31 mouse cellular contexts compared by ENCODE assay signal in genomic region chr10:26220729-26221128, GRCm38 (mm10). TPM values are rescaled to one million over a fixed set of nuclear protein-coding genes. Genes with fewer than 3 reads are reported as not detected.
DNase-seq lines count a peak whose midpoint lies in the region; ATAC-seq and TF ChIP-seq lines count a peak whose summit lies in the region.
"Had no signal": no experiment of that assay in that cellular context is flagged by ENCODE, and none has a peak within 500 bp of the region (broad histone marks: within the 10 kb centered on the region; RNA-seq: fewer than 3 reads in every experiment).

No protein-coding gene starts in this region.

- H3K9me3 ChIP-seq in intestine, embryonic 15.5 days = no peaks in the 10 kb centered on the region
- no peaks in the 10 kb centered on the region for H3K9me3 ChIP-seq in intestine, postnatal 0 days (ENCODE audit: control insufficient read depth)
- no peaks in the 10 kb centered on the region for H3K9me3 ChIP-seq in midbrain, embryonic 11.5 days (ENCODE audit: control insufficient read depth, low read length)
- no peaks in the 10 kb centered on the region for H3K9me3 ChIP-seq in midbrain, embryonic 15.5 days
- no peaks in the 10 kb centered on the region for H3K9me3 ChIP-seq in forebrain, embryonic 16.5 days (ENCODE audit: control insufficient read depth, low read length)
- H3K9me3 ChIP-seq: embryonic facial prominence, embryonic 12.5 days; forebrain, embryonic 10.5 days; forebrain, embryonic 12.5 days had no signal

- no peak overlapping the region for H3K4me3 ChIP-seq in intestine, embryonic 15.5 days (replicated peaks)
- no peak overlapping the region for H3K4me3 ChIP-seq in intestine, postnatal 0 days (ENCODE audit: low read depth, low read length)
- H3K4me3 ChIP-seq in midbrain, embryonic 11.5 days (ENCODE audit: low read depth, low read length) = no peak overlapping the region
- no peak overlapping the region for H3K4me3 ChIP-seq in midbrain, embryonic 15.5 days
- H3K4me3 ChIP-seq in myocyte = no peak overlapping the region
- H3K4me3 ChIP-seq in forebrain, embryonic 16.5 days (replicated peaks; ENCODE audit: low read length) = no peak overlapping the region
- H3K4me3 ChIP-seq: embryonic facial prominence, embryonic 12.5 days; erythroblast, embryonic 14.5 days; forebrain, embryonic 10.5 days; forebrain, embryonic 12.5 days had no signal

- DNase-seq in midbrain, embryonic 11.5 days (ENCODE audit: low spot score, missing footprints) = peak; percentile 60
- peak; percentile 36 for DNase-seq in NIH3T3 (ENCODE audit: low read depth)
- DNase-seq in layer of hippocampus, postnatal 36 days = no peak
- DNase-seq: adrenal gland, adult 2 months; adrenal gland, postnatal 10 days; adrenal gland, postnatal 25 days; B cell, adult 2 months; cerebellum, adult 11 months; cerebellum, adult 18-20 months; cerebellum, adult 8-10 months; cerebellum, adult 9-11 months; cerebellum, postnatal 14 days; cerebellum, postnatal 36 days; embryo, embryonic 11 days; forebrain, postnatal 0 days had no signal

- H3ac ChIP-seq in myocyte (ENCODE audit: control insufficient read depth, insufficient read length) = no peak overlapping the region

- no peak overlapping the region for H3K27ac ChIP-seq in intestine, embryonic 15.5 days
- H3K27ac ChIP-seq in intestine, postnatal 0 days (ENCODE audit: low read depth, low read length) = no peak overlapping the region
- no peak overlapping the region for H3K27ac ChIP-seq in midbrain, embryonic 11.5 days (ENCODE audit: low read depth, low read length)
- no peak overlapping the region for H3K27ac ChIP-seq in midbrain, embryonic 15.5 days
- no peak overlapping the region for H3K27ac ChIP-seq in forebrain, embryonic 16.5 days (ENCODE audit: low read length)
- H3K27ac ChIP-seq: embryonic facial prominence, embryonic 12.5 days; forebrain, embryonic 10.5 days; forebrain, embryonic 12.5 days had no signal

- no peaks in the 10 kb centered on the region for H3K79me2 ChIP-seq in myocyte (ENCODE audit: control insufficient read depth, insufficient read depth)

- no peak for TF ChIP-seq CTCF in intestine, postnatal 0 days (IDR thresholded peaks at IDR 0.05; ENCODE audit: low read depth)

- no peaks in the 10 kb centered on the region for H3K36me3 ChIP-seq in intestine, embryonic 15.5 days
- H3K36me3 ChIP-seq in intestine, postnatal 0 days (ENCODE audit: control insufficient read depth, insufficient read depth) = no peaks in the 10 kb centered on the region
- H3K36me3 ChIP-seq in midbrain, embryonic 11.5 days (ENCODE audit: control insufficient read depth, insufficient read depth, low read length) = no peaks in the 10 kb centered on the region
- no peaks in the 10 kb centered on the region for H3K36me3 ChIP-seq in midbrain, embryonic 15.5 days (replicated peaks)
- H3K36me3 ChIP-seq in myocyte (ENCODE audit: control insufficient read depth, insufficient read depth) = no peaks in the 10 kb centered on the region
- no peaks in the 10 kb centered on the region for H3K36me3 ChIP-seq in forebrain, embryonic 16.5 days (ENCODE audit: control insufficient read depth, insufficient read depth)
- H3K36me3 ChIP-seq: embryonic facial prominence, embryonic 12.5 days; forebrain, embryonic 10.5 days; forebrain, embryonic 12.5 days; G1E had no signal

- H3K4me2 ChIP-seq in intestine, embryonic 15.5 days (replicated peaks) = no peak overlapping the region
- no peak overlapping the region for H3K4me2 ChIP-seq in intestine, postnatal 0 days (replicated peaks; ENCODE audit: low read depth)
- H3K4me2 ChIP-seq in midbrain, embryonic 11.5 days = no peak overlapping the region
- no peak overlapping the region for H3K4me2 ChIP-seq in midbrain, embryonic 15.5 days
- peak overlapping the region; percentile 0 for H3K4me2 ChIP-seq in myocyte (ENCODE audit: low read depth)
- no peak overlapping the region for H3K4me2 ChIP-seq in forebrain, embryonic 16.5 days (ENCODE audit: low read length)
- H3K4me2 ChIP-seq: embryonic facial prominence, embryonic 12.5 days; forebrain, embryonic 12.5 days had no signal

- H3K4me1 ChIP-seq in intestine, embryonic 15.5 days (replicated peaks) = no peaks in the 10 kb centered on the region
- no peaks in the 10 kb centered on the region for H3K4me1 ChIP-seq in intestine, postnatal 0 days (replicated peaks; ENCODE audit: control insufficient read depth, insufficient read depth, low read length)
- H3K4me1 ChIP-seq in midbrain, embryonic 11.5 days (ENCODE audit: control insufficient read depth, insufficient read depth, low read length) = no peaks in the 10 kb centered on the region
- H3K4me1 ChIP-seq in midbrain, embryonic 15.5 days = no peaks in the 10 kb centered on the region
- no peaks in the 10 kb centered on the region for H3K4me1 ChIP-seq in forebrain, embryonic 16.5 days (replicated peaks; ENCODE audit: control insufficient read depth, insufficient read depth, low read length)
- H3K4me1 ChIP-seq: embryonic facial prominence, embryonic 12.5 days; forebrain, embryonic 10.5 days; forebrain, embryonic 12.5 days had no signal

- H3K9ac ChIP-seq in intestine, embryonic 15.5 days = no peak overlapping the region
- no peak overlapping the region for H3K9ac ChIP-seq in intestine, postnatal 0 days (ENCODE audit: low read depth, low read length)
- H3K9ac ChIP-seq in midbrain, embryonic 11.5 days (ENCODE audit: low read length) = no peak overlapping the region
- no peak overlapping the region for H3K9ac ChIP-seq in midbrain, embryonic 15.5 days
- no peak overlapping the region for H3K9ac ChIP-seq in forebrain, embryonic 16.5 days (replicated peaks; ENCODE audit: low read depth, low read length)
- H3K9ac ChIP-seq: embryonic facial prominence, embryonic 12.5 days; forebrain, embryonic 12.5 days; forebrain, postnatal 0 days had no signal

- H3K27me3 ChIP-seq in intestine, embryonic 15.5 days (replicated peaks) = no peaks in the 10 kb centered on the region
- H3K27me3 ChIP-seq in intestine, postnatal 0 days (replicated peaks; ENCODE audit: control insufficient read depth, insufficient read depth, low read length) = no peaks in the 10 kb centered on the region
- H3K27me3 ChIP-seq in midbrain, embryonic 11.5 days (ENCODE audit: control insufficient read depth, insufficient read depth, low read length) = no peaks in the 10 kb centered on the region
- no peaks in the 10 kb centered on the region for H3K27me3 ChIP-seq in midbrain, embryonic 15.5 days (replicated peaks)
- H3K27me3 ChIP-seq in myocyte (ENCODE audit: control insufficient read depth, insufficient read depth, insufficient read length) = no peaks in the 10 kb centered on the region
- H3K27me3 ChIP-seq in forebrain, embryonic 16.5 days (replicated peaks; ENCODE audit: control insufficient read depth, insufficient read depth, low read length) = no peaks in the 10 kb centered on the region
- H3K27me3 ChIP-seq: CH12.LX; embryonic facial prominence, embryonic 12.5 days; forebrain, embryonic 12.5 days had no signal

- 50% methylated on average over 4 of the region's 4 CpGs for WGBS in intestine, embryonic 15.5 days
- WGBS in intestine, postnatal 0 days = 39% methylated on average over 4 of the region's 4 CpGs
- WGBS in midbrain, embryonic 11.5 days = 83% methylated on average over 4 of the region's 4 CpGs
- WGBS in midbrain, embryonic 15.5 days = 80% methylated on average over 4 of the region's 4 CpGs
- 75% methylated on average over 4 of the region's 4 CpGs for WGBS in forebrain, embryonic 16.5 days

- peak; percentile 34 for ATAC-seq in intestine, embryonic 15.5 days
- ATAC-seq in intestine, postnatal 0 days = no peak
- ATAC-seq in midbrain, embryonic 11.5 days (ENCODE audit: low FRiP score) = no peak
- ATAC-seq in midbrain, embryonic 15.5 days (replicated peaks) = no peak
- no peak for ATAC-seq in forebrain, embryonic 16.5 days
- ATAC-seq: CD4-positive, CD25-positive, alpha-beta regulatory T cell, adult 4 months; forebrain, embryonic 14.5 days; forebrain, postnatal 0 days had no signal

- no peak for TF ChIP-seq POLR2A in myocyte (IDR thresholded peaks at IDR 0.05; ENCODE audit: insufficient read length, low read depth)

TF ChIP-seq in myocyte, 11 proteins besides CTCF, POLR2A, EP300 and RAD21:
- TF ChIP-seq MYOD1 (IDR thresholded peaks at IDR 0.05; ENCODE audit: control insufficient read depth in 1 of 3, insufficient read length in 2 of 3, low read depth in 2 of 3) (no peak), CEBPB (IDR thresholded peaks at IDR 0.05; ENCODE audit: insufficient read depth, poor library complexity, severe bottlenecking) (peak; percentile 90)

RNA-seq across cellular contexts. Expression of gene Samd3, which starts 8.8 kb away (rescaled TPM):
- polyA plus RNA-seq in intestine, embryonic 15.5 days (2015; fragmentation: Nextera tagmentation; extraction: Ambion mirVana) = 0.08 and 0.10 TPM in 2 replicates
- not detected in 2 replicates for polyA plus RNA-seq in intestine, postnatal 0 days (2015; fragmentation: Nextera tagmentation; extraction: Ambion mirVana)
- 0.79 and 0.81 TPM in 2 replicates for polyA plus RNA-seq in midbrain, embryonic 11.5 days (2014; fragmentation: Nextera tagmentation; extraction: Ambion mirVana)
- polyA plus RNA-seq in midbrain, embryonic 15.5 days (2015; fragmentation: Nextera tagmentation; extraction: Ambion mirVana) = 1.4 and 7.2 TPM in 2 replicates
- polyA plus RNA-seq in myocyte (2012; fragmentation: generic; extraction: Trizol) = 0.06 TPM
- not detected for total RNA-seq in layer of hippocampus, postnatal 36 days (2021)
- 4.2 and 9.0 TPM in 2 replicates for polyA plus RNA-seq in forebrain, embryonic 16.5 days (2015; fragmentation: Nextera tagmentation; extraction: Ambion mirVana)
- total RNA-seq: adrenal gland, adult 2 months; adrenal gland, postnatal 10 days; adrenal gland, postnatal 25 days; adrenal gland, postnatal 4 days; CH12.LX; common myeloid progenitor, adult 5-6 weeks; G1E had no signal
- polyA plus RNA-seq: embryonic facial prominence, embryonic 14.5 days; erythroblast, embryonic 14.5 days; G1E had no signal

Comparison
In these comparisons a context has a peak if more than half of its experiments do, and no peak if none do; other contexts are left out.
1. DNase-seq: peak in midbrain, embryonic 11.5 days (single experiment) and NIH3T3 (single experiment); none in layer of hippocampus, postnatal 36 days (0 of 2).